ENCODE assay signal across 18 mouse cellular contexts in genomic region chr7:49635971-49636370, GRCm38 (mm10). TPM values are rescaled to one million over a fixed set of nuclear protein-coding genes. Genes with fewer than 3 reads are reported as not detected.
DNase-seq lines count a peak whose midpoint lies in the region; ATAC-seq lines count a peak whose summit lies in the region.
"Had no signal": no experiment of that assay in that cellular context is flagged by ENCODE, and none has a peak within 500 bp of the region (broad histone marks: within the 10 kb centered on the region; RNA-seq: fewer than 3 reads in every experiment).

No protein-coding gene starts in this region.

- no peak overlapping the region for H3K4me3 ChIP-seq in neural tube, embryonic 15.5 days (replicated peaks)
- H3K4me3 ChIP-seq in forebrain, embryonic 12.5 days (replicated peaks), result peak overlapping the region; percentile 34
- peak overlapping the region; percentile 9; the same call in 1 of the 2 replicates for H3K4me3 ChIP-seq in limb, embryonic 15.5 days
- H3K4me3 ChIP-seq: erythroblast, embryonic 14.5 days; stomach, embryonic 15.5 days had no signal

- 2% methylated on average over 22 of the region's 22 CpGs for WGBS in neural tube, embryonic 15.5 days
- WGBS in forebrain, embryonic 12.5 days, result under 1% methylated on average over 22 of the region's 22 CpGs
- WGBS in limb, embryonic 15.5 days, result 2% methylated on average over 22 of the region's 22 CpGs

- H3K27ac ChIP-seq in neural tube, embryonic 15.5 days (replicated peaks), result no peak overlapping the region
- no peak overlapping the region; the same call in 1 of the 2 replicates for H3K27ac ChIP-seq in forebrain, embryonic 12.5 days
- no peak overlapping the region for H3K27ac ChIP-seq in limb, embryonic 15.5 days
- H3K27ac ChIP-seq: stomach, embryonic 15.5 days had no signal

- peak; percentile 46 for DNase-seq in neural tube, embryonic 10.5 days (ENCODE audit: extremely low spot score, low spot score)
- DNase-seq in splenic B cell, adult 2 months (ENCODE audit: low read depth, low spot score), result peak; percentile 34
- DNase-seq in kidney, adult 18-20 months, result no peak
- DNase-seq in adrenal gland, adult (ENCODE audit: inconsistent age in 2 of 2, low spot score in 1 of 2), result no peak
- no peak for DNase-seq in gastrocnemius, postnatal 4 days (ENCODE audit: low spot score in 2 of 2)
- DNase-seq: cerebellum, adult 9-11 months; gastrocnemius, postnatal 10 days; kidney, adult 2 months; lung, adult 18-20 months; right cerebral cortex, postnatal 4 days had no signal

- no peak overlapping the region for H3K9ac ChIP-seq in neural tube, embryonic 15.5 days (replicated peaks)
- peak overlapping the region; percentile 25; the same call in 1 of the 2 replicates for H3K9ac ChIP-seq in forebrain, embryonic 12.5 days
- no peak overlapping the region for H3K9ac ChIP-seq in limb, embryonic 15.5 days
- H3K9ac ChIP-seq: stomach, embryonic 15.5 days had no signal

- no peak overlapping the region for H3K4me2 ChIP-seq in neural tube, embryonic 15.5 days
- peak overlapping the region; percentile 54 for H3K4me2 ChIP-seq in forebrain, embryonic 12.5 days
- H3K4me2 ChIP-seq in limb, embryonic 15.5 days, result no peak overlapping the region
- H3K4me2 ChIP-seq: stomach, embryonic 15.5 days had no signal

- H3K9me3 ChIP-seq in neural tube, embryonic 15.5 days (replicated peaks), result no peaks in the 10 kb centered on the region
- H3K9me3 ChIP-seq in forebrain, embryonic 12.5 days, result no peaks in the 10 kb centered on the region
- no peaks in the 10 kb centered on the region for H3K9me3 ChIP-seq in limb, embryonic 15.5 days
- H3K9me3 ChIP-seq: stomach, embryonic 15.5 days had no signal

- peaks cover 84% of the 10 kb centered on the region for H3K27me3 ChIP-seq in neural tube, embryonic 15.5 days (replicated peaks)
- peaks cover 93% of the 10 kb centered on the region for H3K27me3 ChIP-seq in forebrain, embryonic 12.5 days
- peaks cover 93% of the 10 kb centered on the region for H3K27me3 ChIP-seq in limb, embryonic 15.5 days
- no peaks in the 10 kb centered on the region; the same call in none of the 2 replicates for H3K27me3 ChIP-seq in splenic B cell, adult 2 months (ENCODE audit: control insufficient read depth, insufficient read depth, low read length, poor library complexity, severe bottlenecking)

- H3K4me1 ChIP-seq in neural tube, embryonic 15.5 days, result peaks cover 15% of the 10 kb centered on the region
- H3K4me1 ChIP-seq in forebrain, embryonic 12.5 days, result peaks cover 86% of the 10 kb centered on the region
- H3K4me1 ChIP-seq in limb, embryonic 15.5 days, result peaks cover 49% of the 10 kb centered on the region

- H3K36me3 ChIP-seq in neural tube, embryonic 15.5 days, result no peaks in the 10 kb centered on the region
- no peaks in the 10 kb centered on the region for H3K36me3 ChIP-seq in forebrain, embryonic 12.5 days (replicated peaks)
- H3K36me3 ChIP-seq in limb, embryonic 15.5 days, result no peaks in the 10 kb centered on the region
- no peaks in the 10 kb centered on the region for H3K36me3 ChIP-seq in splenic B cell, adult 2 months (ENCODE audit: control insufficient read depth, insufficient read depth, low read length, poor library complexity, severe bottlenecking)
- H3K36me3 ChIP-seq: stomach, embryonic 15.5 days had no signal

- no peak for ATAC-seq in neural tube, embryonic 15.5 days (ENCODE audit: low FRiP score)
- no peak for ATAC-seq in forebrain, embryonic 12.5 days (ENCODE audit: low FRiP score)
- no peak for ATAC-seq in limb, embryonic 15.5 days (ENCODE audit: insufficient number of reproducible peaks, low FRiP score, low TSS enrichment, low read depth)

RNA-seq across cellular contexts. Expression of gene Dbx1, which starts 0.7 kb away (rescaled TPM):
- 1.4 and 1.6 TPM in 2 replicates for polyA plus RNA-seq in neural tube, embryonic 15.5 days (2015; fragmentation: Nextera tagmentation; extraction: Ambion mirVana)
- polyA plus RNA-seq in forebrain, embryonic 12.5 days (2016; fragmentation: Nextera tagmentation; extraction: Ambion mirVana), result 28.6 and 35.3 TPM in 2 replicates
- 2.0 and 3.5 TPM in 2 replicates for polyA plus RNA-seq in limb, embryonic 15.5 days (2015; fragmentation: Nextera tagmentation; extraction: Ambion mirVana)
- total RNA-seq in gastrocnemius, postnatal 4 days (2021), result 1 to 10 TPM; 1.3 to 2.0 TPM
- total RNA-seq: left cerebral cortex, postnatal 14 days; megakaryocyte, adult 5-6 weeks had no signal
- polyA plus RNA-seq: erythroblast, embryonic 14.5 days; heart, embryonic 16.5 days; kidney, adult 2 months had no signal

Comparison
In these comparisons a context has a peak if more than half of its experiments do, and no peak if none do; other contexts are left out.
1. DNase-seq: peak in neural tube, embryonic 10.5 days (single experiment) and splenic B cell, adult 2 months (single experiment); none in kidney, adult 18-20 months (single experiment), adrenal gland, adult (0 of 2) and gastrocnemius, postnatal 4 days (0 of 2).